In the genomic region with DNA sequence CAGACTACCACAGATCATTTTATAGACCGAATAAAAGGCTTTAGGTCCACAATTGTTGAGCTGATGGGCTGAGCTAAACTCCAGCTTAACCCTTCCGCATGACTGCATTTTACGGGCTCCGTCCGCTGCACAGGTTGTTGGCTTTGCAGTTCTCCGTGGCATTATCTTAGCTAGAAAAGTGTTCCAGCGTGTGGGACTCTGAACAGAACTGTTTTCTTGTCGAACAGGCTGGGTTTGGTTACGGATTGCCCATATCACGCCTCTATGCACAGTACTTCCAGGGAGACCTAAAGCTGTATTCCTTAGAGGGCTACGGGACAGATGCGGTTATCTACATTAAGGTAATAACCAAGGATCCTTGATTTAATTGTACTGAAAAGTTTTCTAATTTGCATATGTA, we compare ENCODE assay signal across 30 mouse cellular contexts. TPM values are rescaled to one million over a fixed set of nuclear protein-coding genes. Genes with fewer than 3 reads are reported as not detected.
DNase-seq lines count a peak whose midpoint lies in the region; ATAC-seq lines count a peak whose summit lies in the region.
"Had no signal": no experiment of that assay in that cellular context is flagged by ENCODE, and none has a peak within 500 bp of the region (broad histone marks: within the 10 kb centered on the region; RNA-seq: fewer than 3 reads in every experiment).

No protein-coding gene starts in this region.

- H3K4me3 ChIP-seq in kidney, embryonic 16.5 days (ENCODE audit: low read length): no peak overlapping the region
- H3K4me3 ChIP-seq: embryonic facial prominence, embryonic 10.5 days; embryonic facial prominence, embryonic 15.5 days; forebrain, embryonic 12.5 days; heart, embryonic 10.5 days; heart, embryonic 15.5 days; limb, embryonic 10.5 days; limb, embryonic 15.5 days; liver, embryonic 13.5 days had no signal

- 38% methylated on average over 12 of the region's 12 CpGs for WGBS in kidney, embryonic 16.5 days

- H3K27ac ChIP-seq in kidney, embryonic 16.5 days (ENCODE audit: low read length): peak overlapping the region; percentile 56; the same call in 1 of the 2 replicates
- H3K27ac ChIP-seq: embryonic facial prominence, embryonic 10.5 days; embryonic facial prominence, embryonic 15.5 days; forebrain, embryonic 12.5 days; heart, embryonic 10.5 days; heart, embryonic 15.5 days; limb, embryonic 10.5 days; limb, embryonic 15.5 days; liver, embryonic 13.5 days; macrophage had no signal

- no peak overlapping the region for H3K9ac ChIP-seq in kidney, embryonic 16.5 days (replicated peaks; ENCODE audit: low read length)
- H3K9ac ChIP-seq: embryonic facial prominence, embryonic 15.5 days; forebrain, embryonic 12.5 days; forebrain, postnatal 0 days; heart, embryonic 15.5 days; limb, embryonic 15.5 days; liver, embryonic 13.5 days had no signal

- no peaks in the 10 kb centered on the region for H3K9me3 ChIP-seq in kidney, embryonic 16.5 days (ENCODE audit: low read length)
- H3K9me3 ChIP-seq: embryonic facial prominence, embryonic 10.5 days; embryonic facial prominence, embryonic 15.5 days; forebrain, embryonic 12.5 days; heart, embryonic 10.5 days; heart, embryonic 15.5 days; limb, embryonic 10.5 days; limb, embryonic 15.5 days; liver, embryonic 13.5 days had no signal

- ATAC-seq in kidney, embryonic 16.5 days (ENCODE audit: low FRiP score, low TSS enrichment): peak; percentile 70
- ATAC-seq: forebrain, postnatal 0 days; hindbrain, embryonic 16.5 days; Patski had no signal

- peak; percentile 46 for DNase-seq in heart, adult 11 months
- DNase-seq in heart, adult 18-20 months: no peak
- DNase-seq in kidney, adult 11 months: no peak
- peak; percentile 26 for DNase-seq in embryo, embryonic 10.5 days (ENCODE audit: low spot score)
- peak; percentile 24 for DNase-seq in mesoderm, embryonic 11.5 days (ENCODE audit: low read depth, low spot score)
- DNase-seq in spleen, adult 12 weeks (ENCODE audit: low spot score): no peak
- DNase-seq: adrenal gland, postnatal 10 days; cerebellum, adult 8-10 months; cerebellum, postnatal 25 days; forebrain, postnatal 0 days; gastrocnemius, postnatal 10 days; layer of hippocampus, adult 9-11 months; liver, embryonic 13.5 days; lung, adult 2 months; lung, postnatal 10 days; midbrain, embryonic 14.5 days; right cerebral cortex, postnatal 25 days; spleen, adult 18-20 months; thymus, postnatal 14 days had no signal

- H3K4me1 ChIP-seq in kidney, embryonic 16.5 days (ENCODE audit: insufficient read depth, low read length): peaks cover 11% of the 10 kb centered on the region; the same call in 1 of the 2 replicates
- H3K4me1 ChIP-seq: embryonic facial prominence, embryonic 10.5 days; embryonic facial prominence, embryonic 15.5 days; limb, embryonic 10.5 days; limb, embryonic 15.5 days; liver, embryonic 13.5 days had no signal

- H3K36me3 ChIP-seq in kidney, embryonic 16.5 days (ENCODE audit: insufficient read depth, low read length): peaks cover 17% of the 10 kb centered on the region

- no peaks in the 10 kb centered on the region for H3K27me3 ChIP-seq in kidney, embryonic 16.5 days (ENCODE audit: insufficient read depth, low read length)
- H3K27me3 ChIP-seq: embryonic facial prominence, embryonic 15.5 days; forebrain, embryonic 12.5 days; heart, embryonic 15.5 days; limb, embryonic 15.5 days; liver, embryonic 13.5 days; Patski had no signal

- H3K4me2 ChIP-seq in kidney, embryonic 16.5 days (replicated peaks; ENCODE audit: low read depth, low read length): 0 out of 2 replicates have a peak overlapping the region, but pooled peaks have one; percentile 10
- H3K4me2 ChIP-seq: embryonic facial prominence, embryonic 15.5 days; forebrain, embryonic 12.5 days; heart, embryonic 15.5 days; limb, embryonic 15.5 days; liver, embryonic 13.5 days had no signal

RNA-seq across cellular contexts. Expression of a gene that starts 24.4 kb away (rescaled TPM):
- total RNA-seq in heart, adult 18-20 months (2021): 100 to 1,000 TPM; 177 to 179 TPM
- 46.3 and 48.9 TPM in 2 replicates for polyA plus RNA-seq in kidney, embryonic 16.5 days (2015; fragmentation: Nextera tagmentation; extraction: Ambion mirVana)

Comparison
In these comparisons a context has a peak if more than half of its experiments do, and no peak if none do; other contexts are left out.
1. DNase-seq: peak in heart, adult 11 months (single experiment), embryo, embryonic 10.5 days (single experiment) and mesoderm, embryonic 11.5 days (single experiment); none in heart, adult 18-20 months (0 of 2), kidney, adult 11 months (single experiment) and spleen, adult 12 weeks (single experiment).